Mouse (Mus musculus) MEL (cell line): ENCODE data around the gene Egfl7. TPM values are rescaled to one million over a fixed set of nuclear protein-coding genes. Genes with fewer than 3 reads are reported as not detected.
A peak's percentile ranks its signal among the peaks of the same experiment; 100 is the strongest.

Source experiments
- DNase-seq: peaks from one replicate; pipeline ENCODE4 v3.0.0; 2011; ENCODE audit warnings: low read depth, low spot score
- H3K27ac ChIP-seq: 2 replicates; pipeline ENCODE4 v1.5.1; 2012; ENCODE audit warnings: low read depth, mild to moderate bottlenecking, control low read depth, low read length, moderate library complexity; ENCODE audit not compliant: control insufficient read depth
- H3K27me3 ChIP-seq, 2 experiments: fragments of 150-350 bp in 1 of 2; sonication (generic) in 1 of 2; 2 replicates each; pipeline ENCODE4 v1.6.1; 2012; ENCODE audit warnings: low read length in 2 of 2, mild to moderate bottlenecking in 2 of 2, improper control_type of control experiment in 1 of 2, moderate library complexity in 1 of 2; ENCODE audit not compliant: insufficient read depth in 2 of 2, control insufficient read depth in 1 of 2
- H3K36me3 ChIP-seq, 2 experiments: 2 replicates each; pipeline ENCODE4 v1.6.1; 2012 to 2014; ENCODE audit warnings: low read length in 2 of 2, improper control_type of control experiment in 1 of 2, inconsistent platforms in 1 of 2, mild to moderate bottlenecking in 1 of 2; ENCODE audit not compliant: insufficient read depth in 2 of 2, control insufficient read depth in 1 of 2
- H3K4me1 ChIP-seq, 2 experiments: fragments of 150-350 bp in 1 of 2; sonication (generic) in 1 of 2; 2 replicates each; pipeline ENCODE4 v1.6.1; 2012; ENCODE audit warnings: low read length in 2 of 2, improper control_type of control experiment in 1 of 2, mild to moderate bottlenecking in 1 of 2; ENCODE audit not compliant: insufficient read depth in 2 of 2, control insufficient read depth in 1 of 2
- H3K4me3 ChIP-seq, 2 experiments: fragments of 150-350 bp in 1 of 2; sonication (generic) in 1 of 2; 2 replicates each; pipeline ENCODE4 v1.5.1; 2012; ENCODE audit warnings: low read depth in 2 of 2, low read length in 2 of 2, mild to moderate bottlenecking in 2 of 2, moderate library complexity in 2 of 2, control low read depth in 1 of 2, improper control_type of control experiment in 1 of 2; ENCODE audit not compliant: control insufficient read depth in 1 of 2, insufficient read depth in 1 of 2
- H3K79me2 ChIP-seq: 2 replicates; pipeline ENCODE4 v1.6.1; 2012; ENCODE audit warnings: mild to moderate bottlenecking, low read length, moderate library complexity; ENCODE audit not compliant: control insufficient read depth, poor library complexity, insufficient read depth
- H3K9ac ChIP-seq: 2 replicates; pipeline ENCODE4 v1.6.1; 2012; ENCODE audit warnings: low read depth, mild to moderate bottlenecking, control low read depth, low read length, moderate library complexity; ENCODE audit not compliant: control insufficient read depth, poor library complexity, severe bottlenecking
- H3K9me3 ChIP-seq: fragments of 150-350 bp; sonication (generic); replicated peaks from 2 replicates; pipeline ENCODE4 v1.6.1; 2012; ENCODE audit warnings: mild to moderate bottlenecking, low read length, improper control_type of control experiment, moderate library complexity; ENCODE audit not compliant: insufficient read depth
- BHLHE40 ChIP-seq: IDR thresholded peaks from 2 replicates; pipeline ENCODE4 v1.6.1; 2012; ENCODE audit warnings: low read depth, mild to moderate bottlenecking, inconsistent platforms, low read length, improper control_type of control experiment, borderline replicate concordance
- CHD2 ChIP-seq: IDR thresholded peaks from 2 replicates; pipeline ENCODE4 v1.6.1; 2011; ENCODE audit warnings: low read length, improper control_type of control experiment
- CTCF ChIP-seq, 3 experiments: IDR thresholded peaks in 2 of 3; conservative IDR thresholded peaks in 1 of 3; 2 replicates each; pipeline ENCODE4 v1.5.1; 2011 to 2012; ENCODE audit warnings: low read length in 3 of 3, low read depth in 2 of 3, mild to moderate bottlenecking in 2 of 3, improper control_type of control experiment in 1 of 3, inconsistent platforms in 1 of 3, mixed read lengths in 1 of 3, moderate library complexity in 1 of 3; ENCODE audit not compliant: control insufficient read depth in 1 of 3, insufficient read depth in 1 of 3, poor library complexity in 1 of 3, severe bottlenecking in 1 of 3
- E2F4 ChIP-seq: IDR thresholded peaks from 2 replicates; pipeline ENCODE4 v1.6.1; 2011; ENCODE audit warnings: low read depth, low read length, improper control_type of control experiment, borderline replicate concordance
- GABPA ChIP-seq: IDR thresholded peaks from 2 replicates; pipeline ENCODE4 v1.6.1; 2012; ENCODE audit warnings: low read depth, mild to moderate bottlenecking, inconsistent platforms, low read length, improper control_type of control experiment, moderate library complexity
- GATA1 ChIP-seq: IDR thresholded peaks from 2 replicates; pipeline ENCODE4 v1.6.1; 2011; ENCODE audit warnings: low read depth, low read length, improper control_type of control experiment
- JUND ChIP-seq: IDR thresholded peaks from 2 replicates; pipeline ENCODE4 v1.6.1; 2011; ENCODE audit warnings: low read depth, mild to moderate bottlenecking, improper control_type of control experiment, low read length
- KAT2A ChIP-seq: conservative IDR thresholded peaks from 2 replicates; pipeline ENCODE4 v1.6.1; 2012; ENCODE audit warnings: low read depth, low read length, improper control_type of control experiment, inconsistent platforms
- MAX ChIP-seq: IDR thresholded peaks from 2 replicates; pipeline ENCODE4 v1.6.1; 2011; ENCODE audit warnings: low read length, improper control_type of control experiment
- MEF2A ChIP-seq: IDR thresholded peaks from 2 replicates; pipeline ENCODE4 v1.6.1; 2014; ENCODE audit warnings: low read depth, mild to moderate bottlenecking, inconsistent platforms, low read length, improper control_type of control experiment; ENCODE audit not compliant: poor library complexity, insufficient replicate concordance, severe bottlenecking; ENCODE audit errors: extremely low read depth
- MYB ChIP-seq: IDR thresholded peaks from 2 replicates; pipeline ENCODE4 v1.6.1; 2011; ENCODE audit warnings: mild to moderate bottlenecking, low read depth, low read length, improper control_type of control experiment
- MYC ChIP-seq: IDR thresholded peaks from 2 replicates; pipeline ENCODE4 v1.6.1; 2011; ENCODE audit warnings: low read depth, mild to moderate bottlenecking, low read length, improper control_type of control experiment, moderate library complexity
- NELFE ChIP-seq: IDR thresholded peaks from 2 replicates; pipeline ENCODE4 v1.6.1; 2011; ENCODE audit warnings: low read depth, low read length, improper control_type of control experiment
- POLR2A ChIP-seq, 2 experiments: IDR thresholded peaks; 2 replicates each; pipeline ENCODE4 v1.6.1; 2011 to 2012; ENCODE audit warnings: low read length in 2 of 2, mild to moderate bottlenecking in 2 of 2, control low read depth in 1 of 2, improper control_type of control experiment in 1 of 2, low read depth in 1 of 2, moderate library complexity in 1 of 2; ENCODE audit not compliant: control insufficient read depth in 1 of 2, insufficient read depth in 1 of 2, poor library complexity in 1 of 2
- POLR2AphosphoS2 ChIP-seq: IDR thresholded peaks from 2 replicates; pipeline ENCODE4 v1.6.1; 2011; ENCODE audit warnings: low read length, improper control_type of control experiment
- RAD21 ChIP-seq: IDR thresholded peaks from 2 replicates; pipeline ENCODE4 v1.6.1; 2011; ENCODE audit warnings: mild to moderate bottlenecking, low read depth, low read length, improper control_type of control experiment
- SIN3A ChIP-seq: IDR thresholded peaks from 2 replicates; pipeline ENCODE4 v1.6.1; 2012; ENCODE audit warnings: low read length, improper control_type of control experiment, inconsistent platforms
- TBP ChIP-seq: IDR thresholded peaks from 2 replicates; pipeline ENCODE4 v1.8.0; 2011; ENCODE audit warnings: low read depth, low read length, improper control_type of control experiment
- TCF12 ChIP-seq: IDR thresholded peaks from 2 replicates; pipeline ENCODE4 v1.6.1; 2014; ENCODE audit warnings: low read depth, mild to moderate bottlenecking, inconsistent platforms, low read length, improper control_type of control experiment, moderate library complexity
- UBTF ChIP-seq: IDR thresholded peaks from 2 replicates; pipeline ENCODE4 v1.6.1; 2012; ENCODE audit warnings: low read depth, mild to moderate bottlenecking, inconsistent platforms, low read length, improper control_type of control experiment, moderate library complexity, borderline replicate concordance; ENCODE audit not compliant: insufficient read depth
- USF1 ChIP-seq: IDR thresholded peaks from 2 replicates; pipeline ENCODE4 v1.6.1; 2014; ENCODE audit warnings: low read depth, mild to moderate bottlenecking, inconsistent platforms, low read length, improper control_type of control experiment, moderate library complexity
- USF2 ChIP-seq, 2 experiments: IDR thresholded peaks; 2 replicates each; pipeline ENCODE4 v1.6.1; 2011 to 2012; ENCODE audit warnings: improper control_type of control experiment in 2 of 2, low read length in 2 of 2, borderline replicate concordance in 1 of 2, inconsistent platforms in 1 of 2, low read depth in 1 of 2, mild to moderate bottlenecking in 1 of 2; ENCODE audit not compliant: insufficient read depth in 1 of 2
- ZC3H11A ChIP-seq: IDR thresholded peaks from 2 replicates; pipeline ENCODE4 v1.6.1; 2012; ENCODE audit warnings: low read depth, mild to moderate bottlenecking, inconsistent platforms, low read length, improper control_type of control experiment
- ZKSCAN1 ChIP-seq: IDR thresholded peaks from 2 replicates; pipeline ENCODE4 v1.6.1; 2012; ENCODE audit warnings: low read depth, mild to moderate bottlenecking, inconsistent platforms, low read length, improper control_type of control experiment, moderate library complexity
- ZMIZ1 ChIP-seq: IDR thresholded peaks from 2 replicates; pipeline ENCODE4 v1.6.1; 2012; ENCODE audit warnings: low read depth, mild to moderate bottlenecking, inconsistent platforms, low read length, improper control_type of control experiment, moderate library complexity
- ZNF384 ChIP-seq: IDR thresholded peaks from 2 replicates; pipeline ENCODE4 v1.6.1; 2012; ENCODE audit warnings: low read depth, mild to moderate bottlenecking, inconsistent platforms, low read length, improper control_type of control experiment
- polyA plus RNA-seq, 2 experiments: library from polyadenylated mRNA; stranded (reverse) in 1 of 2; unstranded in 1 of 2; fragments of >175 nt in 1 of 2; fragments of >200 nt in 1 of 2; gene quantifications; 2 replicates each; pipeline versions ENCODE4 v1.2.1 to v1.2.4; 2012; ENCODE audit warnings: low replicate concordance in 2 of 2, low read depth in 1 of 2; ENCODE audit not compliant: insufficient read length in 2 of 2, insufficient read depth in 1 of 2, missing spikeins in 1 of 2
- total RNA-seq: library from RNA; depleted of rRNA; stranded (reverse); fragments of 300-350 nt; gene quantifications from 2 replicates; pipeline ENCODE4 v1.2.3, GENCODE M21; 2012

Egfl7 gene
- total and polyA plus RNA-seq, 3 experiments = 73.9 to 125 TPM; not detected in 1

GRCm38 (mm10) chr2:26628792-26629437 is 49.1 kb downstream of the Egfl7 start:
- DNase-seq = no peak
- Histone ChIP-seq H3K4me3 (no peak overlapping the region), H3K27ac (no peak overlapping the region), H3K9ac (no peak overlapping the region), H3K4me1 (no peaks in the 10 kb centered on the region), H3K27me3 (peaks cover 0 to 7% of the 10 kb centered on the region in 2 experiments; a peak in 2 of 4 replicates), H3K36me3 (no peaks in the 10 kb centered on the region), H3K9me3 (no peaks in the 10 kb centered on the region), H3K79me2 (no peaks in the 10 kb centered on the region)
- TF ChIP-seq USF1 = no peak
- no peak for TF ChIP-seq GATA1
- no peak for TF ChIP-seq E2F4
- no peak for TF ChIP-seq MYC
- TF ChIP-seq ZC3H11A = no peak
- TF ChIP-seq JUND = no peak
- no peak for TF ChIP-seq ZNF384
- TF ChIP-seq SIN3A = no peak
- no peak for TF ChIP-seq MAX
- no peak for TF ChIP-seq KAT2A
- no peak for TF ChIP-seq POLR2A (IDR thresholded peaks at IDR 0.05; ENCODE audit: control insufficient read depth in 1 of 2, insufficient read depth in 1 of 2, low read depth in 1 of 2, low read length in 2 of 2, poor library complexity in 1 of 2)
- TF ChIP-seq ZMIZ1 = no peak
- no peak for TF ChIP-seq BHLHE40
- TF ChIP-seq MEF2A = no peak
- TF ChIP-seq CTCF (IDR thresholded peaks at IDR 0.05 in 2 of 3, conservative IDR thresholded peaks at IDR 0.05 in 1 of 3; ENCODE audit: control insufficient read depth in 1 of 3, insufficient read depth in 1 of 3, low read depth in 2 of 3, low read length in 3 of 3, poor library complexity in 1 of 3, severe bottlenecking in 1 of 3) = no peak
- TF ChIP-seq TCF12 = no peak
- no peak for TF ChIP-seq GABPA
- no peak for TF ChIP-seq ZKSCAN1

- Histone ChIP-seq H3K79me2 (peaks cover 1% of the 10 kb centered on the region; the same call in 1 of the 2 replicates), H3K27ac (no peak overlapping the region), H3K9me3 (no peaks in the 10 kb centered on the region), H3K9ac (no peak overlapping the region), H3K4me1 (peaks cover 0 to 2% of the 10 kb centered on the region in 2 experiments; a peak in 2 of 4 replicates), H3K36me3 (peaks cover 4 to 6% of the 10 kb centered on the region in 2 experiments; a peak in 3 of 4 replicates), H3K27me3 (no peaks in the 10 kb centered on the region), H3K4me3 (no peak overlapping the region)
- peak; percentile 25 for DNase-seq
- TF ChIP-seq POLR2AphosphoS2 = no peak
- no peak for TF ChIP-seq MEF2A
- TF ChIP-seq NELFE = no peak
- TF ChIP-seq RAD21 = no peak
- TF ChIP-seq MYB = no peak
- TF ChIP-seq UBTF = no peak
- no peak for TF ChIP-seq USF1
- TF ChIP-seq MAX = no peak
- TF ChIP-seq MYC = no peak
- no peak for TF ChIP-seq TBP
- TF ChIP-seq USF2 (IDR thresholded peaks at IDR 0.05; ENCODE audit: borderline replicate concordance in 1 of 2, insufficient read depth in 1 of 2, low read depth in 1 of 2, low read length in 2 of 2) = no peak
- TF ChIP-seq CHD2 = no peak
Measured at GRCm38 (mm10) chr2:26632541-26633395, 53.0 kb downstream of the Egfl7 start.
